Mouse (Mus musculus) limb, embryonic 13.5 days (tissue): ENCODE data around the gene Mettl22. TPM values are rescaled to one million over a fixed set of nuclear protein-coding genes. Genes with fewer than 3 reads are reported as not detected.
A peak's percentile ranks its signal among the peaks of the same experiment; 100 is the strongest.

Experiments
- ATAC-seq: fragments of 200-750 bp; cut with Nextera tagmentation; 2 replicates; pipeline ENCODE4 v1.8.0; 2017; ENCODE audit warnings: low read depth, moderate number of reproducible peaks, moderate TSS enrichment; ENCODE audit not compliant: low FRiP score
- H3K27ac ChIP-seq: fragments of 300-500 bp; sonication (generic); 2 replicates; pipeline ENCODE4 v1.5.1; 2015; ENCODE audit warnings: inconsistent platforms, mild to moderate bottlenecking, moderate library complexity
- H3K27me3 ChIP-seq: fragments of 300-500 bp; sonication (generic); 2 replicates; pipeline ENCODE4 v1.6.1; 2015; ENCODE audit warnings: mild to moderate bottlenecking, inconsistent platforms
- H3K36me3 ChIP-seq: fragments of 300-500 bp; sonication (generic); 2 replicates; pipeline ENCODE4 v1.6.1; 2015; ENCODE audit warnings: inconsistent platforms, mild to moderate bottlenecking, moderate library complexity
- H3K4me1 ChIP-seq: fragments of 300-500 bp; sonication (generic); 2 replicates; pipeline ENCODE4 v1.6.1; 2015; ENCODE audit warnings: inconsistent platforms
- H3K4me2 ChIP-seq: fragments of 300-500 bp; sonication (generic); replicated peaks from 2 replicates; pipeline ENCODE4 v1.6.1; 2015; ENCODE audit warnings: inconsistent platforms, mild to moderate bottlenecking, moderate library complexity
- H3K4me3 ChIP-seq: fragments of 300-500 bp; sonication (generic); 2 replicates; pipeline ENCODE4 v1.5.1; 2015; ENCODE audit warnings: moderate library complexity, mild to moderate bottlenecking, inconsistent platforms
- H3K9ac ChIP-seq: fragments of 300-500 bp; sonication (generic); 2 replicates; pipeline ENCODE4 v1.6.1; 2015; ENCODE audit warnings: mild to moderate bottlenecking, inconsistent platforms
- H3K9me3 ChIP-seq: fragments of 300-500 bp; sonication (generic); 2 replicates; pipeline ENCODE4 v1.6.1; 2016; ENCODE audit warnings: inconsistent platforms
- WGBS: fragments of 180-500 bp; shearing (Covaris S2); methylation state at CpG from one replicate; pipeline ENCODE4 v1.1.7; 2015; 5-methylcytosine and 5-hydroxymethylcytosine counted together
- polyA plus RNA-seq: library from polyadenylated mRNA; unstranded; fragments of >200 nt; fragmentation: Nextera tagmentation; extraction: Ambion mirVana; gene quantifications from 2 replicates; pipeline ENCODE4 v1.2.1, GENCODE M21; 2015

Gene Mettl22
- polyA plus RNA-seq: 22.8 and 24.7 TPM in 2 replicates

GRCm38 (mm10) chr16:8470603-8471481 lies at the start of gene Mettl22:
Gene Mettl22 (plus strand): TSS chr16:8470788.
- Histone ChIP-seq H3K9ac (peak within 1 kb of the TSS; percentile 77), H3K4me3 (peak within 1 kb of the TSS; percentile 70), H3K4me1 (peaks cover 6% of the 10 kb centered on the region), H3K27ac (peak within 1 kb of the TSS; percentile 89), H3K27me3 (peaks cover 5% of the 10 kb centered on the region; the same call in 1 of the 2 replicates), H3K4me2 (peak within 1 kb of the TSS; percentile 70), H3K9me3 (no peaks in the 10 kb centered on the region), H3K36me3 (no peaks in the 10 kb centered on the region)
- under 1% methylated on average over 48 of the region's 48 CpGs for WGBS
- ATAC-seq: peak; percentile 96

- no peaks in the 10 kb centered on the region for H3K36me3 ChIP-seq
- H3K27me3 ChIP-seq: peaks cover 49% of the 10 kb centered on the region
- H3K4me3 ChIP-seq: no peak overlapping the region
- H3K27ac ChIP-seq: no peak overlapping the region
- H3K9ac ChIP-seq: no peak overlapping the region
- H3K4me2 ChIP-seq: no peak overlapping the region
- H3K9me3 ChIP-seq: no peaks in the 10 kb centered on the region
- no peak for ATAC-seq
- peaks cover 9% of the 10 kb centered on the region for H3K4me1 ChIP-seq
- 83% methylated on average over 4 of the region's 4 CpGs for WGBS
These were observed 49.7 kb upstream of the Mettl22 start for GRCm38 (mm10) chr16:8420842-8421241.

GRCm38 (mm10) chr16:8423626-8424114 lies 46.9 kb upstream of the Mettl22 start:
- Histone ChIP-seq H3K4me1 (peaks cover 9% of the 10 kb centered on the region), H3K4me3 (no peak overlapping the region), H3K27me3 (peaks cover 69% of the 10 kb centered on the region), H3K9me3 (no peaks in the 10 kb centered on the region), H3K4me2 (no peak overlapping the region), H3K9ac (no peak overlapping the region), H3K36me3 (no peaks in the 10 kb centered on the region), H3K27ac (no peak overlapping the region)
- WGBS: 30% methylated on average over 7 of the region's 7 CpGs
- no peak for ATAC-seq

GRCm38 (mm10) chr16:8424161-8424970 lies 46.2 kb upstream of the Mettl22 start:
- H3K4me2 ChIP-seq: peak overlapping the region; percentile 71
- H3K36me3 ChIP-seq: no peaks in the 10 kb centered on the region
- H3K27ac ChIP-seq: no peak overlapping the region
- no peak; the same call in 1 of the 2 replicates for ATAC-seq
- peaks cover 69% of the 10 kb centered on the region for H3K27me3 ChIP-seq
- peak overlapping the region; percentile 13; the same call in 1 of the 2 replicates for H3K9ac ChIP-seq
- 4% methylated on average over 42 of the region's 43 CpGs for WGBS
- peak overlapping the region; percentile 44 for H3K4me3 ChIP-seq
- peaks cover 9% of the 10 kb centered on the region for H3K4me1 ChIP-seq
- no peaks in the 10 kb centered on the region for H3K9me3 ChIP-seq

GRCm38 (mm10) chr16:8424971-8425330 lies 45.6 kb upstream of the Mettl22 start, which contains the start of gene Tmem114:
Gene Tmem114 (minus strand): TSS chr16:8425136.
- Histone ChIP-seq H3K27me3 (peaks cover 69% of the 10 kb centered on the region), H3K4me3 (peak within 1 kb of the TSS; percentile 44), H3K4me2 (peak within 1 kb of the TSS; percentile 71), H3K4me1 (peaks cover 9% of the 10 kb centered on the region), H3K27ac (no peak within 1 kb of the TSS), H3K9ac (peak within 1 kb of the TSS; percentile 13; the same call in 1 of the 2 replicates), H3K9me3 (no peaks in the 10 kb centered on the region), H3K36me3 (no peaks in the 10 kb centered on the region)
- no peak for ATAC-seq
- WGBS: 2% methylated on average over 16 of the region's 16 CpGs

- Histone ChIP-seq H3K4me1 (peaks cover 9% of the 10 kb centered on the region), H3K27me3 (peaks cover 69% of the 10 kb centered on the region), H3K9ac (no peak overlapping the region), H3K27ac (no peak overlapping the region), H3K4me3 (no peak overlapping the region), H3K4me2 (no peak overlapping the region), H3K36me3 (no peaks in the 10 kb centered on the region), H3K9me3 (no peaks in the 10 kb centered on the region)
- ATAC-seq: no peak
- 81% methylated on average over 5 of the region's 5 CpGs for WGBS
These were observed 44.9 kb upstream of the Mettl22 start for GRCm38 (mm10) chr16:8425736-8426135.

GRCm38 (mm10) chr16:8429531-8429930 lies 41.1 kb upstream of the Mettl22 start:
- Histone ChIP-seq H3K9me3 (no peaks in the 10 kb centered on the region), H3K4me2 (no peak overlapping the region), H3K9ac (no peak overlapping the region), H3K27ac (no peak overlapping the region), H3K27me3 (peaks cover 33% of the 10 kb centered on the region), H3K4me1 (peaks cover 11% of the 10 kb centered on the region), H3K4me3 (no peak overlapping the region), H3K36me3 (no peaks in the 10 kb centered on the region)
- ATAC-seq: no peak
- WGBS: 73% methylated on average over 4 of the region's 4 CpGs

GRCm38 (mm10) chr16:8432616-8433015 lies 38.0 kb upstream of the Mettl22 start:
- peaks cover 2% of the 10 kb centered on the region for H3K27me3 ChIP-seq
- no peak overlapping the region for H3K27ac ChIP-seq
- peaks cover 6% of the 10 kb centered on the region for H3K4me1 ChIP-seq
- 85% methylated on average over 3 of the region's 3 CpGs for WGBS
- no peak overlapping the region for H3K4me3 ChIP-seq
- no peak overlapping the region for H3K4me2 ChIP-seq
- no peaks in the 10 kb centered on the region for H3K9me3 ChIP-seq
- H3K9ac ChIP-seq: no peak overlapping the region
- H3K36me3 ChIP-seq: no peaks in the 10 kb centered on the region
- ATAC-seq: no peak

GRCm38 (mm10) chr16:8444911-8445310 lies 25.7 kb upstream of the Mettl22 start:
- Histone ChIP-seq H3K27me3 (0 out of 2 replicates have a peak, but pooled peaks cover 2% of the 10 kb centered on the region), H3K4me3 (no peak overlapping the region), H3K9me3 (no peaks in the 10 kb centered on the region), H3K9ac (no peak overlapping the region), H3K27ac (no peak overlapping the region), H3K4me2 (no peak overlapping the region), H3K4me1 (peaks cover 28% of the 10 kb centered on the region), H3K36me3 (no peaks in the 10 kb centered on the region)
- WGBS: 80% methylated on average over 7 of the region's 7 CpGs
- no peak for ATAC-seq

- Histone ChIP-seq H3K27me3 (peaks cover 2% of the 10 kb centered on the region; the same call in 1 of the 2 replicates), H3K36me3 (no peaks in the 10 kb centered on the region)
- 78% methylated on average over 6 of the region's 6 CpGs for WGBS
These were observed 24.3 kb upstream of the Mettl22 start for GRCm38 (mm10) chr16:8446256-8446655.

GRCm38 (mm10) chr16:8453301-8453700 lies 17.3 kb upstream of the Mettl22 start:
- Histone ChIP-seq H3K9ac (no peak overlapping the region), H3K27ac (no peak overlapping the region), H3K4me1 (peaks cover 12% of the 10 kb centered on the region), H3K36me3 (no peaks in the 10 kb centered on the region), H3K4me3 (no peak overlapping the region), H3K9me3 (no peaks in the 10 kb centered on the region), H3K27me3 (no peaks in the 10 kb centered on the region; the same call in 1 of the 2 replicates), H3K4me2 (no peak overlapping the region)
- WGBS: 95% methylated on average over 2 of the region's 2 CpGs
- ATAC-seq: no peak

More at GRCm38 (mm10) chr16:8446256-8446655, 24.3 kb upstream of the Mettl22 start:
- no peak for ATAC-seq
- no peak overlapping the region for H3K4me3 ChIP-seq
- H3K9me3 ChIP-seq: no peaks in the 10 kb centered on the region
- H3K4me1 ChIP-seq: peaks cover 32% of the 10 kb centered on the region
- H3K9ac ChIP-seq: no peak overlapping the region
- no peak overlapping the region for H3K27ac ChIP-seq
- no peak overlapping the region for H3K4me2 ChIP-seq

- no peaks in the 10 kb centered on the region for H3K9me3 ChIP-seq
- no peak overlapping the region for H3K4me3 ChIP-seq
- peaks cover 1% of the 10 kb centered on the region; the same call in 1 of the 2 replicates for H3K4me1 ChIP-seq
- no peaks in the 10 kb centered on the region for H3K27me3 ChIP-seq
- WGBS: 49% methylated on average over 2 of the region's 2 CpGs
- H3K4me2 ChIP-seq: no peak overlapping the region
- no peak overlapping the region for H3K27ac ChIP-seq
- no peaks in the 10 kb centered on the region for H3K36me3 ChIP-seq
- H3K9ac ChIP-seq: no peak overlapping the region
- ATAC-seq: no peak
These were observed 15.4 kb upstream of the Mettl22 start for GRCm38 (mm10) chr16:8455221-8455620.
